Comparison of ENCODE assay signal across 30 mouse cellular contexts in the genomic region with DNA sequence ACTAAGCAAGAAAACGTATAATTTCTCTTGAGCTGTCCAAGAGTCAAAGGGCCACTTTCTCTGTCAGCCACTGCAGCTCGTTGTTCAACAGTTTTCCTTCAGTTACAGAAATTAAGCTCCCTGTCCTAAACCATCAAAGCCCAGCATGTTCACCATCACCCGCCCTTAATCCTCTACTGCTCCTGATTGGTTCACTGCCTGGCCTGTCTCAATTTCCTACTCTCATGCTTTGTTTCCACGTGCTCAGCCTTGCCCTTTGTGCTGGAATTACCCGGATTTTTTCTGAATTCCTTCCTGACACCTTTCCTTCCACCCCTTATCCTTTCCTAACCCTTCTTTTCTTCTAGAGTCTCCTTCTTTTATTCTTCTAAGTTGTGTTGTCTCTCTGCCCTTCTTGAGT.
DNase-seq lines count a peak whose midpoint lies in the region; ATAC-seq lines count a peak whose summit lies in the region.
"Had no signal": no experiment of that assay in that cellular context is flagged by ENCODE, and none has a peak within 500 bp of the region (broad histone marks: within the 10 kb centered on the region; RNA-seq: fewer than 3 reads in every experiment).

No protein-coding gene starts in this region.

- H3K27me3 ChIP-seq in midbrain, embryonic 11.5 days (ENCODE audit: control insufficient read depth, insufficient read depth, low read length) = no peaks in the 10 kb centered on the region
- H3K27me3 ChIP-seq in midbrain, embryonic 15.5 days (replicated peaks) = no peaks in the 10 kb centered on the region
- H3K27me3 ChIP-seq in intestine, embryonic 16.5 days (replicated peaks; ENCODE audit: control insufficient read depth, insufficient read depth, low read length) = no peaks in the 10 kb centered on the region
- H3K27me3 ChIP-seq: embryonic facial prominence, embryonic 13.5 days; forebrain, embryonic 13.5 days; hindbrain, embryonic 15.5 days; liver, embryonic 15.5 days; neural tube, embryonic 12.5 days had no signal

- no peak overlapping the region for H3K27ac ChIP-seq in midbrain, embryonic 11.5 days (ENCODE audit: low read depth, low read length)
- no peak overlapping the region for H3K27ac ChIP-seq in midbrain, embryonic 15.5 days
- H3K27ac ChIP-seq in intestine, embryonic 16.5 days (ENCODE audit: low read length) = no peak overlapping the region
- H3K27ac ChIP-seq: embryonic facial prominence, embryonic 13.5 days; forebrain, embryonic 13.5 days; hindbrain, embryonic 10.5 days; hindbrain, embryonic 15.5 days; kidney, embryonic 15.5 days; liver, embryonic 15.5 days; midbrain, embryonic 10.5 days; neural tube, embryonic 12.5 days had no signal

- H3K4me1 ChIP-seq in midbrain, embryonic 11.5 days (ENCODE audit: control insufficient read depth, insufficient read depth, low read length) = no peaks in the 10 kb centered on the region
- no peaks in the 10 kb centered on the region for H3K4me1 ChIP-seq in midbrain, embryonic 15.5 days
- no peaks in the 10 kb centered on the region for H3K4me1 ChIP-seq in intestine, embryonic 16.5 days (ENCODE audit: control insufficient read depth, insufficient read depth, low read length)
- H3K4me1 ChIP-seq: embryonic facial prominence, embryonic 13.5 days; forebrain, embryonic 13.5 days; hindbrain, embryonic 15.5 days; kidney, embryonic 15.5 days; liver, embryonic 15.5 days; neural tube, embryonic 12.5 days had no signal

- H3K4me3 ChIP-seq in midbrain, embryonic 11.5 days (ENCODE audit: low read depth, low read length) = no peak overlapping the region
- H3K4me3 ChIP-seq in midbrain, embryonic 15.5 days = no peak overlapping the region
- H3K4me3 ChIP-seq in intestine, embryonic 16.5 days (ENCODE audit: low read length) = no peak overlapping the region
- H3K4me3 ChIP-seq: embryonic facial prominence, embryonic 13.5 days; erythroblast, embryonic 14.5 days; forebrain, embryonic 13.5 days; hindbrain, embryonic 10.5 days; hindbrain, embryonic 15.5 days; kidney, embryonic 15.5 days; liver, embryonic 15.5 days; midbrain, embryonic 10.5 days; neural tube, embryonic 12.5 days had no signal

- no peak for DNase-seq in midbrain, embryonic 11.5 days (ENCODE audit: low spot score, missing footprints)
- DNase-seq in R1 (ENCODE audit: low read depth, low spot score) = peak; percentile 45
- DNase-seq in embryo, embryonic 10.5 days (ENCODE audit: low spot score) = peak; percentile 10
- DNase-seq in forelimb bud, embryonic 11.5 days (ENCODE audit: low read depth, low spot score) = peak; percentile 16
- DNase-seq in cerebellum, adult 9-11 months = no peak
- DNase-seq in layer of hippocampus, postnatal 10 days (ENCODE audit: low spot score in 2 of 2) = no peak
- DNase-seq: adrenal gland, postnatal 10 days; B cell, adult 2 months; cerebellum, adult 11 months; cerebellum, adult 9-10 months; gastrocnemius, postnatal 14 days; heart, postnatal 14 days; kidney, adult 18-20 months; kidney, postnatal 36 days; liver; lung, embryonic 14.5 days; lung, postnatal 14 days; right cerebral cortex, postnatal 14 days had no signal

- H3K9ac ChIP-seq in midbrain, embryonic 11.5 days (ENCODE audit: low read length) = no peak overlapping the region
- H3K9ac ChIP-seq in midbrain, embryonic 15.5 days = no peak overlapping the region
- H3K9ac ChIP-seq in intestine, embryonic 16.5 days (ENCODE audit: low read depth, low read length) = no peak overlapping the region
- H3K9ac ChIP-seq: embryonic facial prominence, embryonic 13.5 days; forebrain, embryonic 13.5 days; hindbrain, embryonic 15.5 days; kidney, embryonic 15.5 days; liver, embryonic 15.5 days; lung, embryonic 14.5 days; neural tube, embryonic 12.5 days had no signal

- H3K36me3 ChIP-seq in midbrain, embryonic 11.5 days (ENCODE audit: control insufficient read depth, insufficient read depth, low read length) = no peaks in the 10 kb centered on the region
- no peaks in the 10 kb centered on the region for H3K36me3 ChIP-seq in midbrain, embryonic 15.5 days (replicated peaks)
- no peaks in the 10 kb centered on the region for H3K36me3 ChIP-seq in intestine, embryonic 16.5 days (ENCODE audit: control insufficient read depth, insufficient read depth, low read length)
- H3K36me3 ChIP-seq: embryonic facial prominence, embryonic 13.5 days; hindbrain, embryonic 10.5 days; hindbrain, embryonic 15.5 days; kidney, embryonic 15.5 days; liver, embryonic 15.5 days; midbrain, embryonic 10.5 days; neural tube, embryonic 12.5 days had no signal

- H3K4me2 ChIP-seq in midbrain, embryonic 11.5 days = no peak overlapping the region
- H3K4me2 ChIP-seq in midbrain, embryonic 15.5 days = no peak overlapping the region
- no peak overlapping the region for H3K4me2 ChIP-seq in intestine, embryonic 16.5 days (ENCODE audit: low read depth, low read length)
- H3K4me2 ChIP-seq: embryonic facial prominence, embryonic 13.5 days; forebrain, embryonic 13.5 days; hindbrain, embryonic 15.5 days; kidney, embryonic 15.5 days; liver, embryonic 15.5 days; lung, embryonic 14.5 days; neural tube, embryonic 12.5 days had no signal

- WGBS in midbrain, embryonic 11.5 days = 28% methylated on average over 5 of the region's 5 CpGs
- WGBS in midbrain, embryonic 15.5 days = 24% methylated on average over 5 of the region's 5 CpGs
- WGBS in intestine, embryonic 16.5 days = 39% methylated on average over 5 of the region's 5 CpGs

- no peaks in the 10 kb centered on the region for H3K9me3 ChIP-seq in midbrain, embryonic 11.5 days (ENCODE audit: control insufficient read depth, low read length)
- no peaks in the 10 kb centered on the region for H3K9me3 ChIP-seq in midbrain, embryonic 15.5 days
- no peaks in the 10 kb centered on the region for H3K9me3 ChIP-seq in intestine, embryonic 16.5 days (ENCODE audit: control insufficient read depth, low read length)
- H3K9me3 ChIP-seq: embryonic facial prominence, embryonic 13.5 days; forebrain, embryonic 13.5 days; hindbrain, embryonic 10.5 days; hindbrain, embryonic 15.5 days; kidney, embryonic 15.5 days; liver, embryonic 15.5 days; midbrain, embryonic 10.5 days; neural tube, embryonic 12.5 days had no signal

- peak; percentile 70; the same call in 1 of the 2 replicates for ATAC-seq in midbrain, embryonic 11.5 days (ENCODE audit: low FRiP score)
- ATAC-seq in midbrain, embryonic 15.5 days (replicated peaks) = no peak
- ATAC-seq in intestine, embryonic 16.5 days = no peak
- ATAC-seq: forebrain, embryonic 13.5 days; inflammation-experienced regulatory T-cells, adult 6 months had no signal

Comparison
In these comparisons a context has a peak if more than half of its experiments do, and no peak if none do; other contexts are left out.
1. DNase-seq: peak in R1 (single experiment), embryo, embryonic 10.5 days (single experiment) and forelimb bud, embryonic 11.5 days (single experiment); none in midbrain, embryonic 11.5 days (single experiment), cerebellum, adult 9-11 months (single experiment) and layer of hippocampus, postnatal 10 days (0 of 2).